In genomic region chr11:101589444-101589843, GRCm38 (mm10) we compare ENCODE assay signal across 7 mouse cellular contexts. TPM values are rescaled to one million over a fixed set of nuclear protein-coding genes. Genes with fewer than 3 reads are reported as not detected.
DNase-seq lines count a peak whose midpoint lies in the region; ATAC-seq lines count a peak whose summit lies in the region.

No protein-coding gene starts in this region.

- peak; percentile 25 for DNase-seq in ovary, postnatal 36 days (ENCODE audit: low spot score)
- DNase-seq in ovary, postnatal 10 days (ENCODE audit: low spot score): no peak
- peak; percentile 67 for DNase-seq in T-cell, adult 2 months (ENCODE audit: low spot score)
- peak; percentile 69 for DNase-seq in liver, embryonic 11.5 days (ENCODE audit: low spot score)
- peak; percentile 78 for DNase-seq in retina, embryonic 14.5 days (ENCODE audit: low spot score)

- no peaks in the 10 kb centered on the region for H3K27me3 ChIP-seq in intestine, embryonic 15.5 days (replicated peaks)
- H3K27me3 ChIP-seq in liver, embryonic 11.5 days (replicated peaks; ENCODE audit: control insufficient read depth, insufficient read depth, low read length): no peaks in the 10 kb centered on the region

- ATAC-seq in common myeloid progenitor, adult 5-6 weeks (replicated peaks; ENCODE audit: low read depth, poor library complexity, severe bottlenecking): peak; percentile 95
- ATAC-seq in intestine, embryonic 15.5 days: peak; percentile 46
- no peak for ATAC-seq in liver, embryonic 11.5 days (replicated peaks; ENCODE audit: low FRiP score)

- no peak overlapping the region for H3K9ac ChIP-seq in intestine, embryonic 15.5 days
- no peak overlapping the region for H3K9ac ChIP-seq in liver, embryonic 11.5 days (ENCODE audit: low read depth, low read length)

- peak overlapping the region; percentile 71; the same call in 1 of the 2 replicates for H3K27ac ChIP-seq in intestine, embryonic 15.5 days
- no peak overlapping the region for H3K27ac ChIP-seq in liver, embryonic 11.5 days (ENCODE audit: low read depth, low read length)

- no peak overlapping the region for H3K4me2 ChIP-seq in intestine, embryonic 15.5 days (replicated peaks)
- H3K4me2 ChIP-seq in liver, embryonic 11.5 days: no peak overlapping the region

- H3K36me3 ChIP-seq in intestine, embryonic 15.5 days: no peaks in the 10 kb centered on the region; the same call in 1 of the 2 replicates
- no peaks in the 10 kb centered on the region; the same call in 1 of the 2 replicates for H3K36me3 ChIP-seq in liver, embryonic 11.5 days (ENCODE audit: control insufficient read depth, insufficient read depth, low read length)

- WGBS in intestine, embryonic 15.5 days: 24% methylated on average over 5 of the region's 5 CpGs
- 26% methylated on average over 5 of the region's 5 CpGs for WGBS in liver, embryonic 11.5 days

- peaks cover 12% of the 10 kb centered on the region; the same call in 1 of the 2 replicates for H3K4me1 ChIP-seq in intestine, embryonic 15.5 days (replicated peaks)
- peaks cover 6% of the 10 kb centered on the region; the same call in 1 of the 2 replicates for H3K4me1 ChIP-seq in liver, embryonic 11.5 days (replicated peaks; ENCODE audit: control insufficient read depth, insufficient read depth, low read length)

- no peak overlapping the region for H3K4me3 ChIP-seq in intestine, embryonic 15.5 days (replicated peaks)
- no peak overlapping the region for H3K4me3 ChIP-seq in liver, embryonic 11.5 days (ENCODE audit: low read depth, low read length)

- no peaks in the 10 kb centered on the region for H3K9me3 ChIP-seq in intestine, embryonic 15.5 days
- H3K9me3 ChIP-seq in liver, embryonic 11.5 days (ENCODE audit: control insufficient read depth, low read length): no peaks in the 10 kb centered on the region

RNA-seq across cellular contexts. Expression of gene Tmem106a, which starts 7.4 kb away (rescaled TPM):
- total RNA-seq in common myeloid progenitor, adult 5-6 weeks (2017): 0.50 and 2.9 TPM in 2 replicates
- polyA plus RNA-seq in intestine, embryonic 15.5 days (2015; fragmentation: Nextera tagmentation; extraction: Ambion mirVana): 21.6 and 22.0 TPM in 2 replicates
- 6.2 and 6.8 TPM in 2 replicates for polyA plus RNA-seq in liver, embryonic 11.5 days (2014; fragmentation: Nextera tagmentation; extraction: Ambion mirVana)

RNA-seq across cellular contexts. Expression of gene Gm11634, which starts 9.6 kb away (rescaled TPM):
- total RNA-seq in common myeloid progenitor, adult 5-6 weeks (2017): not detected in 2 replicates
- polyA plus RNA-seq in intestine, embryonic 15.5 days (2015; fragmentation: Nextera tagmentation; extraction: Ambion mirVana): not detected in 2 replicates
- polyA plus RNA-seq in liver, embryonic 11.5 days (2014; fragmentation: Nextera tagmentation; extraction: Ambion mirVana): not detected in 2 replicates

RNA-seq across cellular contexts. Expression of gene Nbr1, which starts 37.5 kb away (rescaled TPM):
- total RNA-seq in common myeloid progenitor, adult 5-6 weeks (2017): 47.1 and 61.9 TPM in 2 replicates
- 57.0 and 61.2 TPM in 2 replicates for polyA plus RNA-seq in intestine, embryonic 15.5 days (2015; fragmentation: Nextera tagmentation; extraction: Ambion mirVana)
- 52.7 and 55.7 TPM in 2 replicates for polyA plus RNA-seq in liver, embryonic 11.5 days (2014; fragmentation: Nextera tagmentation; extraction: Ambion mirVana)

RNA-seq across cellular contexts. Expression of gene Rdm1, which starts 37.6 kb away (rescaled TPM):
- total RNA-seq in common myeloid progenitor, adult 5-6 weeks (2017): 11.0 and 14.9 TPM in 2 replicates
- 34.5 and 35.8 TPM in 2 replicates for polyA plus RNA-seq in intestine, embryonic 15.5 days (2015; fragmentation: Nextera tagmentation; extraction: Ambion mirVana)
- 13.8 and 15.3 TPM in 2 replicates for polyA plus RNA-seq in liver, embryonic 11.5 days (2014; fragmentation: Nextera tagmentation; extraction: Ambion mirVana)

RNA-seq across cellular contexts. Expression of gene Brca1, which starts 37.7 kb away (rescaled TPM):
- 43.0 and 49.1 TPM in 2 replicates for total RNA-seq in common myeloid progenitor, adult 5-6 weeks (2017)
- 8.4 and 10.2 TPM in 2 replicates for polyA plus RNA-seq in intestine, embryonic 15.5 days (2015; fragmentation: Nextera tagmentation; extraction: Ambion mirVana)
- polyA plus RNA-seq in liver, embryonic 11.5 days (2014; fragmentation: Nextera tagmentation; extraction: Ambion mirVana): 19.6 and 22.1 TPM in 2 replicates
